Mouse (Mus musculus) forebrain, embryonic 13.5 days (tissue): ENCODE measurements at regions not wholly inside any gene's neighbourhood (a gene's known extent, or its start where the extent isn't known, plus 50 kb on each side); places are given as distances from the start of the nearest gene placed in this dataset.
"Not testable (repeated sequence)": the region's sequence is repeated elsewhere in the genome, so short reads cannot be mapped to it uniquely, and the experiment has no call there.

Experiments
- ATAC-seq: fragments of 200-750 bp; cut with Nextera tagmentation; 2 replicates; pipeline ENCODE4 v1.8.0; 2017
- H3K27ac ChIP-seq: fragments of 300-500 bp; sonication (generic); 2 replicates; pipeline ENCODE4 v1.5.1; 2015; ENCODE audit warnings: inconsistent platforms, mild to moderate bottlenecking, moderate library complexity
- H3K27me3 ChIP-seq: fragments of 300-500 bp; sonication (generic); 2 replicates; pipeline ENCODE4 v1.6.1; 2015; ENCODE audit warnings: mild to moderate bottlenecking, inconsistent platforms
- H3K36me3 ChIP-seq: fragments of 300-500 bp; sonication (generic); 2 replicates; pipeline ENCODE4 v1.6.1; 2015; ENCODE audit warnings: mild to moderate bottlenecking, inconsistent platforms; ENCODE audit not compliant: poor library complexity, severe bottlenecking
- H3K4me1 ChIP-seq: fragments of 300-500 bp; sonication (generic); 2 replicates; pipeline ENCODE4 v1.6.1; 2015; ENCODE audit warnings: inconsistent platforms
- H3K4me2 ChIP-seq: fragments of 300-500 bp; sonication (generic); 2 replicates; pipeline ENCODE4 v1.6.1; 2015; ENCODE audit warnings: inconsistent platforms, mild to moderate bottlenecking, moderate library complexity
- H3K4me3 ChIP-seq: fragments of 300-500 bp; sonication (generic); 2 replicates; pipeline ENCODE4 v1.5.1; 2015; ENCODE audit warnings: mild to moderate bottlenecking, inconsistent platforms
- H3K9ac ChIP-seq: fragments of 300-500 bp; sonication (generic); 2 replicates; pipeline ENCODE4 v1.6.1; 2015; ENCODE audit warnings: mild to moderate bottlenecking, inconsistent platforms
- H3K9me3 ChIP-seq: fragments of 300-500 bp; sonication (generic); replicated peaks from 2 replicates; pipeline ENCODE4 v1.6.1; 2016; ENCODE audit warnings: inconsistent platforms
- WGBS: fragments of 180-500 bp; shearing (Covaris S2); methylation state at CpG from one replicate; pipeline ENCODE4 v1.1.7; 2015; 5-methylcytosine and 5-hydroxymethylcytosine counted together

GRCm38 (mm10) chr5:28798361-28798760 is 331.3 kb upstream of the Shh start:
- WGBS: 79% methylated on average over 1 of the region's 1 CpGs
- Histone ChIP-seq H3K4me2 (no peak overlapping the region), H3K27ac (no peak overlapping the region)

GRCm38 (mm10) chr5:28795130-28795758 is 328.2 kb upstream of the Shh start:
- Histone ChIP-seq H3K9me3 (no peaks in the 10 kb centered on the region), H3K4me2 (no peak overlapping the region), H3K9ac (no peak overlapping the region), H3K27ac (no peak overlapping the region), H3K4me3 (no peak overlapping the region), H3K36me3 (no peaks in the 10 kb centered on the region), H3K4me1 (no peaks in the 10 kb centered on the region), H3K27me3 (no peaks in the 10 kb centered on the region; the same call in 1 of the 2 replicates)
- ATAC-seq: no peak
- WGBS: 97% methylated on average over 6 of the region's 6 CpGs

More at GRCm38 (mm10) chr5:28798361-28798760, 331.3 kb upstream of the Shh start:
- H3K36me3 ChIP-seq: no peaks in the 10 kb centered on the region
- H3K9ac ChIP-seq: no peak overlapping the region
- no peaks in the 10 kb centered on the region for H3K9me3 ChIP-seq
- no peak for ATAC-seq
- no peaks in the 10 kb centered on the region for H3K27me3 ChIP-seq
- H3K4me3 ChIP-seq: no peak overlapping the region
- H3K4me1 ChIP-seq: no peaks in the 10 kb centered on the region

GRCm38 (mm10) chr5:28793781-28794180 is 326.7 kb upstream of the Shh start:
- no peak overlapping the region for H3K27ac ChIP-seq
- ATAC-seq: no peak
- H3K9me3 ChIP-seq: no peaks in the 10 kb centered on the region
- no peak overlapping the region for H3K4me2 ChIP-seq
- H3K4me1 ChIP-seq: no peaks in the 10 kb centered on the region
- H3K27me3 ChIP-seq: peaks cover under 1% of the 10 kb centered on the region
- 92% methylated on average over 2 of the region's 2 CpGs for WGBS
- H3K36me3 ChIP-seq: no peaks in the 10 kb centered on the region
- H3K9ac ChIP-seq: no peak overlapping the region
- no peak overlapping the region for H3K4me3 ChIP-seq

- Histone ChIP-seq H3K4me3 (no peak overlapping the region), H3K27me3 (peaks cover 8% of the 10 kb centered on the region; the same call in 1 of the 2 replicates), H3K4me2 (no peak overlapping the region; the same call in 1 of the 2 replicates), H3K9me3 (no peaks in the 10 kb centered on the region), H3K4me1 (peaks cover 5% of the 10 kb centered on the region; the same call in 1 of the 2 replicates), H3K9ac (no peak overlapping the region), H3K36me3 (no peaks in the 10 kb centered on the region), H3K27ac (no peak overlapping the region)
- no peak for ATAC-seq
- 33% methylated on average over 11 of the region's 11 CpGs for WGBS
These were observed 318.4 kb upstream of the Shh start for GRCm38 (mm10) chr5:28785347-28786060.

- 93% methylated on average over 6 of the region's 6 CpGs for WGBS
These were observed 317.4 kb upstream of the Shh start for GRCm38 (mm10) chr5:28784339-28784966.

GRCm38 (mm10) chr5:28775648-28776359 is 308.7 kb upstream of the Shh start:
- H3K4me1 ChIP-seq: no peaks in the 10 kb centered on the region
- H3K9ac ChIP-seq: no peak overlapping the region
- 86% methylated on average over 2 of the region's 2 CpGs for WGBS
- no peak overlapping the region for H3K4me2 ChIP-seq
- H3K36me3 ChIP-seq: no peaks in the 10 kb centered on the region
- H3K27ac ChIP-seq: no peak overlapping the region
- no peaks in the 10 kb centered on the region for H3K27me3 ChIP-seq
- H3K4me3 ChIP-seq: no peak overlapping the region
- no peak for ATAC-seq
- H3K9me3 ChIP-seq: no peaks in the 10 kb centered on the region

More at GRCm38 (mm10) chr5:28784339-28784966, 317.4 kb upstream of the Shh start:
- Histone ChIP-seq H3K4me1 (peaks cover 5% of the 10 kb centered on the region; the same call in 1 of the 2 replicates), H3K9ac (no peak overlapping the region), H3K9me3 (no peaks in the 10 kb centered on the region), H3K4me2 (no peak overlapping the region), H3K4me3 (no peak overlapping the region), H3K27me3 (peaks cover 8% of the 10 kb centered on the region; the same call in 1 of the 2 replicates), H3K27ac (no peak overlapping the region), H3K36me3 (no peaks in the 10 kb centered on the region)
- ATAC-seq: no peak

GRCm38 (mm10) chr5:28771796-28772195 is 304.7 kb upstream of the Shh start:
- Histone ChIP-seq H3K9ac (no peak overlapping the region), H3K4me3 (no peak overlapping the region), H3K9me3 (no peaks in the 10 kb centered on the region), H3K4me1 (no peaks in the 10 kb centered on the region), H3K27ac (no peak overlapping the region), H3K27me3 (no peaks in the 10 kb centered on the region), H3K4me2 (no peak overlapping the region), H3K36me3 (no peaks in the 10 kb centered on the region)
- no peak for ATAC-seq
- WGBS: 68% methylated on average over 1 of the region's 1 CpGs

- Histone ChIP-seq H3K4me3 (no peak overlapping the region), H3K9ac (no peak overlapping the region), H3K4me1 (no peaks in the 10 kb centered on the region), H3K4me2 (no peak overlapping the region), H3K36me3 (no peaks in the 10 kb centered on the region), H3K9me3 (0 out of 2 replicates have a peak, but pooled peaks cover 4% of the 10 kb centered on the region), H3K27me3 (no peaks in the 10 kb centered on the region), H3K27ac (no peak overlapping the region)
- WGBS: 86% methylated on average over 6 of the region's 6 CpGs
- ATAC-seq: no peak
These were observed 289.3 kb upstream of the Shh start for GRCm38 (mm10) chr5:28756171-28756948.

- not testable (repeated sequence) for H3K9ac ChIP-seq, H3K36me3 ChIP-seq, H3K4me3 ChIP-seq, H3K27me3 ChIP-seq, H3K9me3 ChIP-seq, H3K4me2 ChIP-seq, ATAC-seq, H3K27ac ChIP-seq, H3K4me1 ChIP-seq
These were observed 284.8 kb upstream of the Shh start for GRCm38 (mm10) chr5:28751821-28752220.

GRCm38 (mm10) chr5:28734768-28735167 is 267.7 kb upstream of the Shh start:
- no peak overlapping the region for H3K4me2 ChIP-seq
- H3K27ac ChIP-seq: no peak overlapping the region
- H3K9me3 ChIP-seq: no peaks in the 10 kb centered on the region
- no peak for ATAC-seq
- H3K9ac ChIP-seq: no peak overlapping the region
- H3K36me3 ChIP-seq: no peaks in the 10 kb centered on the region
- no peak overlapping the region for H3K4me3 ChIP-seq
- no peaks in the 10 kb centered on the region for H3K4me1 ChIP-seq
- WGBS: 76% methylated on average over 3 of the region's 3 CpGs
- no peaks in the 10 kb centered on the region for H3K27me3 ChIP-seq

- ATAC-seq: no peak
- no peak overlapping the region for H3K27ac ChIP-seq
- H3K27me3 ChIP-seq: no peaks in the 10 kb centered on the region
These were observed 255.0 kb upstream of the Shh start for GRCm38 (mm10) chr5:28722067-28722466.

More at GRCm38 (mm10) chr5:28722067-28722466, 255.0 kb upstream of the Shh start:
- Histone ChIP-seq H3K9me3 (no peaks in the 10 kb centered on the region), H3K9ac (no peak overlapping the region), H3K36me3 (no peaks in the 10 kb centered on the region), H3K4me2 (no peak overlapping the region), H3K4me1 (no peaks in the 10 kb centered on the region), H3K4me3 (no peak overlapping the region)
- 86% methylated on average over 3 of the region's 3 CpGs for WGBS
